Mouse (Mus musculus) brain, embryonic 14.5 days (tissue): ENCODE measurements around the gene Kif7. TPM values are rescaled to one million over a fixed set of nuclear protein-coding genes. Genes with fewer than 3 reads are reported as not detected.
A peak's percentile ranks its signal among the peaks of the same experiment; 100 is the strongest.

Experiments
- DNase-seq: peaks from one replicate; pipeline ENCODE4 v3.0.0-alpha.2; 2011; ENCODE audit warnings: low read depth
- CTCF ChIP-seq: fragments of 200-500 bp; IDR thresholded peaks from 2 replicates; pipeline ENCODE4 v1.5.1; 2012; ENCODE audit warnings: inconsistent platforms, mild to moderate bottlenecking, moderate library complexity, borderline replicate concordance; ENCODE audit not compliant: insufficient read depth, insufficient read length; ENCODE audit errors: extremely low read depth
- POLR2A ChIP-seq: fragments of 200-500 bp; IDR thresholded peaks from 2 replicates; pipeline ENCODE4 v1.6.1; 2012; ENCODE audit warnings: mild to moderate bottlenecking, inconsistent platforms, borderline replicate concordance; ENCODE audit not compliant: poor library complexity, insufficient read depth, insufficient read length, severe bottlenecking; ENCODE audit errors: extremely low read depth
- polyA plus RNA-seq: library from polyadenylated mRNA; depleted of rRNA; stranded (reverse); fragments of >200 nt; gene quantifications from 2 replicates; pipeline ENCODE4 v1.2.3, GENCODE M21; 2012; rRNA removed

Gene Kif7
- polyA plus RNA-seq, 1 experiment, result 4.8 TPM

DNA sequence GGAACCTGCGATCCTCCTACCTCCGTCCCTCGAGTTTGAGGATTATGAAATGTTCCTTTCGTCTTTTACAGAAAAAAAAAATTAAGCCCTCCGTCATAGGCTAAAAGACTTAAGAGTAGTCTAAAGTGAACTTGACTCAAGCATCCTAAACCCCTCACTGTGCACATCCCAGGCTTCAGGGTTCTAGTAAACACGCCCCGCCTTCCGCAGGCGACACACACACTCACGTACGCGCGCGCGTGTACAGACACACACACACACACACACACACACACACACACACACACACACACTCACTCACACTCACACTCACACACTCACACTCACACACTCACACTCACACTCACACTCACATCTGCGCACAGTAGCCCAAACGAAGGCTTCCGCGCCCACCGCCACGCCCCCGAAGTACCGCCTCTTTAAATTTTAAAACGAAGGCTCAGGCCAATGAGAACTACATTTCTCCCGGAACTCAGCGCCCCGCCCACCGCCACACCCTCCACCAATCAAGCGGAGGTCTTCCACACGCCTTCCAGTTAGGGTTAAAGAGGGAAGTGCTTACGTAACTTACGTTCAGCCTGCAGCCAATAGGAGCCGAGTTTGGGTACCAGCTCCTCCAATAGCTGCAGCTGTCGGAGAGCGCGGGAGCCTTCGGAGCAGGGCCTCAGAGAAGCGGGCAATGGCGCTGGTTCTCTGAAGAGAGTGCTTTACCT is 55.8 kb downstream of the Kif7 start, which contains the start of gene Ticrr:
Ticrr (plus strand) TSS at position 619 of the 713 bp plus-strand sequence.
- TF ChIP-seq POLR2A, result peak; percentile 23; the same call in 1 of the 2 replicates
- no peak for TF ChIP-seq CTCF
- peak; percentile 100 for DNase-seq

DNA sequence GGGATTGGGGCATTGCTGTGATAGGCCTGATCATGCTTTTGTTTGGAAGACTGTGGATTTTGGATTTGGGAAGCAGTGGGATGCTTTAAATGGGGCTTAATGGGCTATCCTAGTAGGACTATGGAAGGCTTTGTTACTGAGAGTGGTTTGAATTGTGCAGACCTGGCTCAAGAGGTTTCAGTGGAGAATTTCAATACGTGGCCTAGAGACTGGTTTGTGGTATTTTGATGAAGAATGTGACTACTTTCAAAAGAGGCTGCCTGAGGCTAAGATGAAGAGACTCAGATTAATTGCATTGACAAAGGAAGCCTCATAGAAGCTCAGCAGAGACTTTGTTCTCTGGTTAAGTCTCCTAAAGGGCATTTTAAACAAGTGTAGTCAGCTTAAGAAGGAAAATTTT is 60.9 kb downstream of the Kif7 start:
- no peak for TF ChIP-seq POLR2A
- no peak for TF ChIP-seq CTCF
- DNase-seq, result no peak

DNA sequence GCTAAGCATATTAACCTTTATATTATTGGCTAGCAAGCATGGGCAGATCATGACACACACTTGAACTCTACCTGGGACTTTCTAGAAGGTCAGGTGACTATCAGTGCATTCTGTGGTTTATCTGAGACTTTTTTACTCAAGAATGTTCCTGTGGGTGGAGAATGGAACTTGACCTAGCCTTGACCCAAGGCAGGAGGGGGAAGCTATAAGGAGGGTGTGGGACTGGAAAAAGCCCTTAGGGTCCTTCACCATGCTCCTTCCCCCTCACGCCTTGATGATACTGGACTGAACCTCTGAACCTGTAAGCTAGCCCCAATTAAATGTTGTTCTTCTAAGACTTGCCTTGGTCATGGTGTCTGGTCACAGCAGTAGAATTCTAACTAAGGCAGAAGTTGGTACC is 61.3 kb downstream of the Kif7 start:
- no peak for DNase-seq
- TF ChIP-seq CTCF, result no peak
- TF ChIP-seq POLR2A, result no peak

GRCm38 (mm10) chr7:79649005-79649404 is 66.5 kb downstream of the Kif7 start:
- peak; percentile 75 for DNase-seq
- TF ChIP-seq CTCF, result peak; percentile 81; the same call in 1 of the 2 replicates
- no peak for TF ChIP-seq POLR2A

Other genes with a start within 250 kb of the Kif7 start
- gene Polg, start 249.4 kb downstream of the Kif7 start, polyA plus RNA-seq, result 44.7 and 55.4 TPM in 2 replicates
- gene Rhcg, start 98.1 kb downstream of the Kif7 start, polyA plus RNA-seq, result 1.6 and 3.0 TPM in 2 replicates
- gene Ticrr, start 55.5 kb downstream of the Kif7 start, polyA plus RNA-seq, result 3.1 and 3.2 TPM in 2 replicates
- 0.23 TPM in 2 replicates for gene Plin1, start 17.2 kb upstream of the Kif7 start, polyA plus RNA-seq
- 11.1 and 13.3 TPM in 2 replicates for gene Pex11a, start 27.4 kb upstream of the Kif7 start, polyA plus RNA-seq
- gene Wdr93, start 27.4 kb upstream of the Kif7 start, polyA plus RNA-seq, result 0.23 and 0.33 TPM in 2 replicates
- gene Mesp1, start 78.1 kb upstream of the Kif7 start, polyA plus RNA-seq, result not detected in 2 replicates
- gene Mesp2, start 95.0 kb upstream of the Kif7 start, polyA plus RNA-seq, result 1.2 and 1.9 TPM in 2 replicates
- 4.9 and 7.8 TPM in 2 replicates for gene Anpep, start 145.3 kb upstream of the Kif7 start, polyA plus RNA-seq
- gene Ap3s2, start 204.9 kb upstream of the Kif7 start, polyA plus RNA-seq, result 56.0 and 58.4 TPM in 2 replicates
- gene Arpin, start 219.6 kb upstream of the Kif7 start, polyA plus RNA-seq, result 10.0 and 13.7 TPM in 2 replicates